In the genomic region with DNA sequence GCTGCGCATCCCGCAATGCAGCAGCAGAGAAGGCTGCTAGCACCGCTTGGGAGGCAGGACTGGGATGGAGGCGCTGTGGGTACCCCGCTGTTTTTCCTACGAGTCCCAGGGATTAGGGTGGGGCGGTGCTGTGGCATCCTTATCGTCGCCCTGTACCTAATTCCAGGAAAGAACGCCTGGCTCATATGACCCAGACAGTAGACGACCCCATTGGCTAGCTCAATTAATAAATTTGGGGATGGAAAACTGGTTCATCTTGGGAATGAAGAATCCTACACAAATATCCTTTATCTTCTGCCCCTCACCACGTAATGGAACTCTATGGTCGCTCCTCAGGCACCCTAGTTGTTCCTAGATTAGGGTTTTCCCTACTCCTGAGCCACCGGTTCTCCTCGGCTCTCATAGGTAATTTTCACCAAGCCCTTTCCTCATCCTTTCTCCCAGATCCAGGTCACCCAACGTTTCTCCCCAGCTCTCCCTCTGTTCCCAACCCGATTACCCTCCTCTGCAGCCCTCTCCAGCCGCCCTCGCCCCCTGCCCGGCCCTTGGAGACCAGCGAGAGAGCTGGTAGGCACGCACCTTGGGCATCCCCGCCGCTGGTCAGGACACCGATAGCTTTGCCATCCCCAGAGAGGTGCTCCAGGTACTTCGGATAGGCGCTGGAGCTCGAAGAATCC, we compare ENCODE assay signal across 8 mouse cellular contexts. TPM values are rescaled to one million over a fixed set of nuclear protein-coding genes. Genes with fewer than 3 reads are reported as not detected.
A peak's percentile ranks its signal among the peaks of the same experiment; 100 is the strongest.
DNase-seq lines count a peak whose midpoint lies in the region; ATAC-seq and TF ChIP-seq lines count a peak whose summit lies in the region.

No protein-coding gene starts in this region.

- peak overlapping the region; percentile 84 for H3K4me3 ChIP-seq in heart, embryonic 12.5 days
- H3K4me3 ChIP-seq in C2C12 (ENCODE audit: insufficient read depth, poor library complexity, severe bottlenecking) = peak overlapping the region; percentile 37
- H3K4me3 ChIP-seq in hindbrain, embryonic 11.5 days (ENCODE audit: low read depth, low read length) = peak overlapping the region; percentile 55
- H3K4me3 ChIP-seq in midbrain, embryonic 12.5 days = peak overlapping the region; percentile 63

- no peak for DNase-seq in heart, postnatal 4 days
- peak; percentile 62 for DNase-seq in cerebellum, adult 11-12 months
- DNase-seq in hindbrain, embryonic 11.5 days (ENCODE audit: low spot score) = peak; percentile 32
- DNase-seq in urinary bladder, postnatal 25 days (ENCODE audit: low spot score) = no peak

- peak overlapping the region; percentile 98 for H3K4me2 ChIP-seq in heart, embryonic 12.5 days
- peak overlapping the region; percentile 99 for H3K4me2 ChIP-seq in hindbrain, embryonic 11.5 days (replicated peaks; ENCODE audit: low read depth, low read length)
- peak overlapping the region; percentile 100 for H3K4me2 ChIP-seq in midbrain, embryonic 12.5 days (replicated peaks)

- peak; percentile 26 for ATAC-seq in heart, embryonic 12.5 days (ENCODE audit: insufficient number of reproducible peaks, low FRiP score)
- ATAC-seq in hindbrain, embryonic 11.5 days (ENCODE audit: low FRiP score) = peak; percentile 62
- peak; percentile 62 for ATAC-seq in midbrain, embryonic 12.5 days (ENCODE audit: low FRiP score, low read depth)
- no peak for ATAC-seq in CD4-positive, CD25-positive, alpha-beta regulatory T cell, adult 4 months

- no peaks in the 10 kb centered on the region for H3K79me3 ChIP-seq in C2C12 (ENCODE audit: low read depth)

- no peaks in the 10 kb centered on the region for H3K27me3 ChIP-seq in heart, embryonic 12.5 days (replicated peaks)
- H3K27me3 ChIP-seq in C2C12 (ENCODE audit: control insufficient read depth, insufficient read depth, insufficient read length) = no peaks in the 10 kb centered on the region
- H3K27me3 ChIP-seq in hindbrain, embryonic 11.5 days (ENCODE audit: control insufficient read depth, insufficient read depth, low read length) = no peaks in the 10 kb centered on the region
- peaks cover 12% of the 10 kb centered on the region; the same call in 1 of the 2 replicates for H3K27me3 ChIP-seq in midbrain, embryonic 12.5 days

- WGBS in heart, embryonic 12.5 days = under 1% methylated on average over 28 of the region's 28 CpGs
- under 1% methylated on average over 28 of the region's 28 CpGs for WGBS in hindbrain, embryonic 11.5 days
- WGBS in midbrain, embryonic 12.5 days = under 1% methylated on average over 28 of the region's 28 CpGs

- peak overlapping the region; percentile 93 for H3K9ac ChIP-seq in heart, embryonic 12.5 days
- peak overlapping the region; percentile 49 for H3K9ac ChIP-seq in hindbrain, embryonic 11.5 days (ENCODE audit: low read depth, low read length)
- peak overlapping the region; percentile 58 for H3K9ac ChIP-seq in midbrain, embryonic 12.5 days (replicated peaks)

- H3ac ChIP-seq in C2C12 (ENCODE audit: control insufficient read depth, insufficient read length, low read depth) = peak overlapping the region; percentile 56

- TF ChIP-seq CTCF in C2C12 (IDR thresholded peaks at IDR 0.05; ENCODE audit: control insufficient read depth, insufficient read depth, insufficient read length) = no peak

- H3K4me1 ChIP-seq in heart, embryonic 12.5 days (replicated peaks) = peaks cover 15% of the 10 kb centered on the region; the same call in 1 of the 2 replicates
- no peaks in the 10 kb centered on the region; the same call in 1 of the 2 replicates for H3K4me1 ChIP-seq in hindbrain, embryonic 11.5 days (replicated peaks; ENCODE audit: control insufficient read depth, insufficient read depth, low read length)
- 0 out of 2 replicates have a peak, but pooled peaks cover 10% of the 10 kb centered on the region for H3K4me1 ChIP-seq in midbrain, embryonic 12.5 days

- peak overlapping the region; percentile 87 for H3K27ac ChIP-seq in heart, embryonic 12.5 days (ENCODE audit: poor library complexity, severe bottlenecking)
- H3K27ac ChIP-seq in hindbrain, embryonic 11.5 days (ENCODE audit: low read depth, low read length) = no peak overlapping the region
- no peak overlapping the region for H3K27ac ChIP-seq in midbrain, embryonic 12.5 days (replicated peaks)

- no peaks in the 10 kb centered on the region for H3K36me3 ChIP-seq in heart, embryonic 12.5 days
- no peaks in the 10 kb centered on the region for H3K36me3 ChIP-seq in C2C12 (ENCODE audit: control insufficient read depth, insufficient read depth)
- no peaks in the 10 kb centered on the region for H3K36me3 ChIP-seq in hindbrain, embryonic 11.5 days (ENCODE audit: control insufficient read depth, insufficient read depth, low read length)
- no peaks in the 10 kb centered on the region for H3K36me3 ChIP-seq in midbrain, embryonic 12.5 days

- no peaks in the 10 kb centered on the region for H3K79me2 ChIP-seq in C2C12 (ENCODE audit: control insufficient read depth, insufficient read depth)

- no peaks in the 10 kb centered on the region for H3K9me3 ChIP-seq in heart, embryonic 12.5 days (replicated peaks)
- no peaks in the 10 kb centered on the region for H3K9me3 ChIP-seq in hindbrain, embryonic 11.5 days (ENCODE audit: control insufficient read depth, low read length)
- H3K9me3 ChIP-seq in midbrain, embryonic 12.5 days = no peaks in the 10 kb centered on the region

TF ChIP-seq in C2C12, 6 proteins besides CTCF, POLR2A, EP300 and RAD21:
- TF ChIP-seq MAX (IDR thresholded peaks at IDR 0.05) (no peak), USF1 (IDR thresholded peaks at IDR 0.05; ENCODE audit: low read depth) (no peak), MYOD1 (IDR thresholded peaks at IDR 0.05; ENCODE audit: control insufficient read depth, insufficient read length, low read depth) (no peak), FOSL1 (IDR thresholded peaks at IDR 0.05; ENCODE audit: insufficient read depth, low read length, poor library complexity, severe bottlenecking) (no peak), MYOG (IDR thresholded peaks at IDR 0.05; ENCODE audit: control insufficient read depth, extremely low read depth, insufficient read length) (no peak), CEBPB (IDR thresholded peaks at IDR 0.05; ENCODE audit: low read depth) (no peak)

RNA-seq across cellular contexts. Expression of gene Pfkp, which starts 0.4 kb away (rescaled TPM):
- 193 and 196 TPM in 2 replicates for polyA plus RNA-seq in heart, embryonic 12.5 days (2016; fragmentation: Nextera tagmentation; extraction: Ambion mirVana)
- total RNA-seq in heart, postnatal 4 days (2021) = 100 to 1,000 TPM in 1 of 2 experiments, 10 to 100 TPM in 1; 96.3 to 107 TPM
- 38.7 TPM for polyA plus RNA-seq in C2C12 (2012; fragmentation: generic; extraction: Trizol)
- polyA plus RNA-seq in hindbrain, embryonic 11.5 days (2014; fragmentation: Nextera tagmentation; extraction: Ambion mirVana) = 46.8 and 56.5 TPM in 2 replicates
- 46.3 and 48.6 TPM in 2 replicates for polyA plus RNA-seq in midbrain, embryonic 12.5 days (2016; fragmentation: Nextera tagmentation; extraction: Ambion mirVana)
- polyA plus RNA-seq in CD4-positive, CD25-positive, alpha-beta regulatory T cell, adult 4 months (2017; shearing (Covaris generic)) = 100 to 1,000 TPM; 124 to 178 TPM

Comparison
In these comparisons a context has a peak if more than half of its experiments do, and no peak if none do; other contexts are left out.
1. DNase-seq: peak in cerebellum, adult 11-12 months (single experiment) and hindbrain, embryonic 11.5 days (single experiment); none in heart, postnatal 4 days (single experiment) and urinary bladder, postnatal 25 days (single experiment).
2. Peak in every context shown above with its lines, with median percentiles within 50 percentile points of each other: H3K4me2 ChIP-seq, H3K4me3 ChIP-seq and H3K9ac ChIP-seq.